Mouse (Mus musculus) hindlimb bud, embryonic 11.5 days (tissue): ENCODE measurements at regions not wholly inside any gene's neighbourhood (a gene's known extent, or its start where the extent isn't known, plus 50 kb on each side); places are given as distances from the start of the nearest gene placed in this dataset.

Source experiments
- DNase-seq: peaks from one replicate; pipeline ENCODE4 v3.0.0-alpha.2; 2012; ENCODE audit warnings: low read depth, low spot score; ENCODE audit errors: extremely low spot score

DNA sequence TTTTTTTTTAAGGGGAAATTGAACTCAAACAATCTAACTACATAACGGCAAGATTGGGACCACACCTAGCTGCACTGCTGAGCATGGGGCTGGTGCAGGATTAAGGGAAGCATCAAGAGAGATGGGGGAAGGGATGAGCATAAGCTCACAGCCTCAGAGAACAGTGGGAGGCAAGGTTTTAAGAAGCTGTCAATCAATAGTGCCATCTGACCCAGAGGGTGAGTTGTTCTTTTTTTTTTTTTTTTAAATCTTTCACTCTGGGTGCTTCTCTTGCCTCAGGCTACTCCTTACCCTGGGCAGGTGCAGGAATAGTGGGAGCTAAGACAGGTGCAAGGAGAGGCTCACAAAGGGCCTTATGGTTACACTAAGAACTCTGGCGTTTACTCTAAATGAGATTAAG lies 176.9 kb upstream of the Klf7 start:
- no peak for DNase-seq

DNA sequence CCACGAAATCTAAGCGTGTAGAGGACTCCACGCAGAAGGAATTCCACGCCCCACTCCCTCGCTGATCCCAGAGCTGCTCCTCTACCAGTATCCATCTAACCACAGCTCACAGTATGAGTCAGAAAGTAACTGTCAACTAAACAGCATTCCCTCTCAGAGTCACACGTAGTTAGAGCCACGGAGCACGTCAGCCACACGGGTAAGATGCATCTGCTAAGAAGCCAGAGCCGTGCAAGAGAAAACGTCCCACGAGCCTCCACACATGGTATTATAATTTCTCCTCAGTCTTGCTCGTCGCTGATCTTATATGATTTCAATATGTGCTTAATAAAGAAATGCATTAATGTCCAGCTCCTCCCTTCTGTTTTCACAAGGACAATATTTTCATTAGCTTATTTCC lies 176.1 kb upstream of the Klf7 start:
- DNase-seq = no peak

DNA sequence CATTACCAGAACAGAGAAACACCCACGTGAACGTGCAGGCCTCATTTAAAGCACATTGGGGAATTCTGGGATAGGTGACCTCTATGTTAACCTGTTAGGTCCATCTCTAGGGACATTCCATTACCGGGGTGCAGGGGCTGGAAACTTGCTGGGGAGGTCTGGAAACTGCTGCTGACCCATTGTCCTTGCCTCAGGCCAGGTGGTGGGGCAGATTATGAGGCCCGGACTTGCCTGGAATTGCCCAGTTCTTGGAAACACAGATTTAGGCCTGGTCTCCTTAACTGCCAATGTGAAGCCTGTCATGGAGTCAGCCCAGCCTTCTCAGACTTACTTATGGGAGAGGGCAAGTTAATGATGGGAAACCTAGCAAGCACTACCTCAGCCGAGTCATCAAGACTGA lies 175.3 kb upstream of the Klf7 start:
- DNase-seq = no peak

DNA sequence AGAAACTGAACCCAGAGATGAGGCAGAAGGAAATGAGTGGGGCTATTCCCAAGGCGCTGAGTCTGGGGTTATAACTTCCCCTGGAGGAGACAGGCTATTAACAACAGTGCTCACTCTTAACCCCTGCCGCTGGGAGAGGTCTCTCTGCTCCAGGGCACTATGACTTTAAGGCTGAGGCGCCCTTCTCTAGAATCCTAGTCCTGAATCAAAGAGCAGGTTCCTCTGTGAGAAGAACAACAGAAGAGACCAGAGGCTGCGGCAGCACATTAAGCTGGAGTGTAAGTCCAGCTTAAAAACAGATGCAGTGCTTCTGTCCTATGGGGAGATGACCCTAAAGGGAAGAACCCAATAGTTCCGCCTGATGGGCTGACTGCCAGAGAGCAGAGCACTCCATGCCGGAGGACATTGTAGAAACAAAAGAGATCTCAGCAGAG lies 173.4 kb upstream of the Klf7 start:
- no peak for DNase-seq

DNA sequence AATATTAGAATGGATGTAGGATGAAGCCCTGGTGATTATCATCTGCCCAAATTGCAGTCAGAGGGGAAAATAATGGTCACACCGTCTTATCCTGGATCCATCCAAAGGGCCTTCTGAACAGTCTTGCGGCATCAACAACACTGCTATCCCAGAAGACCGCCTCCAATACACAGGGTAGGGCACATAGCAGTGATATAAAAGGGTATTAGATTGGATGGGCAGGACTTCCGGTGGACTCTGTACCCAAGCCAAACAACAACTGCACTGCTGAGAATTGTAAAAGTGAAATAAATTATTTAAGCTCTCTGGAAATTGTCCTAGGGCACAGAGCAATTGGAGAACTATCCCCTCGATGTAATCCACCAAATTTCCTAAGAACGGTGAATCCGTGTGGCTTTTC lies 173.0 kb upstream of the Klf7 start:
- no peak for DNase-seq

DNA sequence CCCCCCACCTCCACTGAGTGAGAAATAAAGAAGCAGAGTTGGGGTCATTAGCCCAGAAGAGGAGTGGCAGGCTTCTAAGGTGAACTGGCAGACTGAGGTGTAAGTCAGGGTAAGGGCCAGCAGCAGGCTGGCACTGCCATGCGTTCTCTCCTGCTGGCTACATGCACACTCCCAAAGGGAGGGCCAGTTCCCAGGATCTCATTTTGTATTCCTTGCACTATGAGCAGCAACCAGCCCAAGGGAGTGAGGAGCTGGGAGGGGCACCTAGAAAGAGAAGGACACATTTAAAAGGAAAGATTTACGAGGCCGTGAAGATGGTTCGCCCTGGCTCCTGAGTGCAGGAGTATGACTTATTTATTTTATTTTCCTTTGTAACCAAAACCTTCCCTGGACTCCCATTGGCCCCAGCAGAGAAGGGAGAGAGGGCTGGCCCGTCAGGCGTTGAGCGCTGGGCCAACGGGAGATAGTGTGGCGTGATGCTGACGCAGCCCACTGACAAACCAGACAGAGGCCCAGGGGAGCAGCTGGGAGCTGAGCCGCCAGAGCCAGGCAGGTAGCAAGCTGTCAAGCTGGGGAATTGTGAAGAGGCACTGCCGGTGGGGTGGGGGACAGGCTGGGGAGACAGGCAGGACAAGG lies 166.8 kb upstream of the Klf7 start:
- DNase-seq = no peak

DNA sequence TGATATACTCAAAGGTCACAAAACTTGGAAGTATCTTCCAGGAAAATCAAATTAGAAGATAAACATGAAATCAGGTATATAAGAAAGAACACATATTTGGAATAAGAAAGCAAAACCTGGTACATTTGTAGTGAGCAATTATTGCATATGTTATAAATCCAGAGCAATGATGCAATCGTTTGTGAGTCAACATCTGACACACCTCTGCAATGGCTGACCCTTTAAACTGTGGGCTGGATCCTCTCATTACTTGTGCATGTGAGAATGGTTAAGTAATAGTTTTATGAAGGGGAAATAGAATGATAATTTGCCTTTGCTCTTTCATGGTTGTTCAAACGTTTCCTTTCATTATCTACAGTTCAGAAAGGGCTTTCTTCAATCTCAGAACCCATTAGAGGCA lies 165.0 kb upstream of the Klf7 start:
- no peak for DNase-seq

DNA sequence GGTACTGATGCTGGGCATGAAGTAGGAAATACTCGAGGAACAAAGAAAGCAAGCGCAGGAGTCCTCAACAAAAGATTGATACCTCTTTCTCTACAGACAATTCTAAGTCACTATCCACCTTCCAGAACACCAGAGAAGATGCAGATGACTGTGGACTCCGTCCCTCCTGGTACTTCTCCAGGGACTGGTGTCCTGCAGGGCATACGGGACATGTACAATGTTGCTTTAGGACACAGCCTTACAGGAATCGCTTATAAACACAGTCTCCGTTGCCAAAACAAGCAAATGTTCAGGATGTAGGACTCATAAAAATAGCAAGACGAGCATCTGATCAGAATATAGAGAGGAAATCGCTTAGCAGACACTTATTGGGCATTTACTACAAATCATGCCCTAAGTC lies 162.6 kb upstream of the Klf7 start:
- DNase-seq = no peak

DNA sequence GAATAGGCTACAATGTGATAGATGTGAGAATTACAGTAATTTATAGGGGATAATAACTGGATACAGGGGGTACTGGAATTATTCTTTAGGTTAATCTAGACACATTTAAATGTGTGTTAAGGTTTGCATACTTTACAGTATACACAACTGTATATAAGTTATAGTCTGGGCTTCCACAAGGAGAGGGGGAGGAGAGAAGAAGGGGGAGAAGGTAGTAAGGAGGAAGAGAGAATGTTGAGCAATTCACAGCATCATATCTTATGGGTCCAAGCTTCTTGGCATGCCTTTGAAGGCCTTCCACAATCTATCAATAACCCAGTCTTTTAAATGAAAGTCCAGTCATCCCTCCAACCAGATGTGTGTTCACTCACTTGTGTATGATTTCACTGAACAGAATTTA lies 153.8 kb upstream of the Klf7 start:
- DNase-seq = no peak

DNA sequence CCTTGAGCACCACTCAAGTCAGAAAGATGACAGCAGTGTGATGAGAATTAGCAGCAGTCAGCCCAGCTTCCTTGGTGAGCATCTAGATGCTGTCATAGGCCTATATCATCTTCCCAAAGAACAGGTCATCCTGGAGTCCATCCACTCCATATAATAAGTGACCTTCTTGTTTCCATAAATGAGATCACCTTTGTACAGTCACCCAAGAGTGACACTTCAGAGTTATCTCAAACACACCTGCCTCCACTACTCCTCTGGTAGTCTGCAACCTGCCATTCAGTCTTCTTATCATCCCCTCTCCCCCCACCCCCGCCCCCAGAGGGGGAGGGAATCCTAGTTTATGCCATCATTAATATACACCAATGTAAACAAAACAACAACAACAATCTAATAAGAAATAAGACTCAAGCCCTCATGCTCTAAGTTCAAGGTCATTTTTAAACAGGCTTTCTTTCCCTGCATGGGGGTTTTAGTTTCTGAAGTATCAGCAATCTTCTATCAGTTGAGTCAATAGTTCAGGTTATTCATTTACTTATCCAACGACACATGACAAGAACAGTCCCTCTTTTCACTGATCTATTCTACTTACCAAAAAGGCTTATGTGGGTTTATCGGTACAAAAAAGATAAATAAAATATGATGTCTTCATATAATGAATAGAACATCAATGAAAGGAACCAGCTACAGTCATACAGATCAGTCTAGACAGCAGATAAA lies 153.2 kb upstream of the Klf7 start:
- DNase-seq = no peak

DNA sequence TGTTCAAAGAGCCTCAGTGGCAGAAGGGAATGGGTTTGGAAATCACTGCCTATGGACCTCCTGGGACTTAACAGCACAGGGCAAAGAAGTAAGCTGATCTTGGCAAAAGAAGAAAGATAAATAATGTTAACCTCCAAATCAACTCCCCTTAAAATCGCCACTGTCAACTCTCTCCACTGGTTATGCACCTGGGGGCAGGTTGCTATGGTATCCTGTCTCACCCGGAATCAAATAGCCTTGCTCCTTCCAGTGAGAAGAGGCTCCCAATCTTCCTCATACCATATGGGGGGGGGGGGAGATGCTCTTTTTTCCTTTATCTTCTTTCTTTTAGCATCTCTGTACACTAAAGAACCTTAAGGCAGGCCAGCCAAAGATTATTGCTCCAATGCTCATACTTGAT lies 135.2 kb upstream of the Klf7 start:
- DNase-seq = no peak

DNA sequence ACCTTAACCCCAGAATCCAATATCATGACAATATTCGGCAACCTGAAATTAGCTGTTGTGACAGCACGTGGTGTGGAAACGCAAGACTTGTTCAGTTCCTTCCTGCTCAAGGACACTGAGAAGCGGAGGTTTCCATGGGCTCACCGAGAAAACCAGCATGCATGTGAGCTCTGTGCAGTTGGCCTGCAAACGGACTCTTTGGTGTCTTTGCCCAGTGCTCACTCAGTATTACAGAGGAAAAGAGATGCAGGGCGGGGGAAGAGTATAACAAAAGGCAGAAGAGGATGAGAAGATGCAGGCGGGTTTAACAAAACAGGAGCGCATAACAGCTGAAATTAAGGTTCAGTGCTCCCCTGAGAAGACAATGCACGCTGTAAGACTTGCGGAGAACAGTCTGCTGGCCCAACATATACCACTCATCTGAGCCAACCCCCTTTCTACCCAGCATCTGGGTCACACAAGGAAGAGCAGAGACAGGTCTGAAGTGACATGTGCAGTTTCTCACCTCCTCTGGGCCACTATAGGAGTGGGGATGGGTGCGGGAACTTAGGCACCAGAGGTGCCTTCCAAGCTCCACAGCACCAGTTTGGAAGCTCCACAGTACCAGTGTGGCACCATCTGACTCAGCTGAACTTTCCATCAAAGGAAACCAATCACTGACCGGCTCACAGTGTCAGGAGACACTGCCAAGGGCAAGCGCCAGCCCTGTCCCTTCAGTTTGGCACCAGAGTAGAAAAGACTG lies 133.6 kb upstream of the Klf7 start:
- DNase-seq = no peak

DNA sequence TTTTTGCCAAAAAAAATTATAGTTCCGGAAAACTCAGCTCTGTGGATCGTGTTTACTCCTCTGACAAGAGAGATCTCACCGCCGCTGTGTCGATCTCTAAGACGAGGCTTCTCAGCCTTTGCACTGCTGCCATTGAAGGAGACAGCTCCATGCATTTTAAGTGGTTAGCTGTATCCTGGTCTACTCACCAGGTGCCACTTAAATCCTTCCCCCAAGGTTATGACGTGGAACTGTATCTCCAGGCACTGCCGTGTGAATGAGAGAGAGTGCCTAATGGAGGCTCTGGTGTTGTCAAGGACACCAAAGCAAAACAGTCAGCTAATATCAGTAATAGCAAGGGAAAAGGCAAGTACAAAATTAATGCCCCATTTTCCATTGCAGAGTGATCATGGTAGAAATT lies 132.6 kb upstream of the Klf7 start:
- no peak for DNase-seq

DNA sequence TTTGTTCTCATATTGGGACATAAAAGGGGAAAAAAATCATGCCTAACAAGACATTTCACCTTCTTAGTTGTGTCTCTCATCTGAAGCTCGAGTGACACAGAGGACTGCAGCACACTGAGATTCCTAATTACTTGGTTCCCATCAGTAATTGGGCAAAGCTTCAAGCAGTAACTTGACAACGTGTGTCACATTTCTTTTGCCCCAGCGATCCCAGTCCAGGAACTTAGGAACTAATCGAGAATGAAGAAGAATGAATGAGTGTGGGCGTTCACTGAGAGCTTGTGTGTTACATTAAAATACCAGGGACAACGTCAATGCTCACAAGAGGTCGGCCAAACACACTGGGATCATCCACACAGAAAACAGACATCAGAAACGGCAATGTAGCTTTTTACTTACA lies 131.9 kb upstream of the Klf7 start:
- no peak for DNase-seq

DNA sequence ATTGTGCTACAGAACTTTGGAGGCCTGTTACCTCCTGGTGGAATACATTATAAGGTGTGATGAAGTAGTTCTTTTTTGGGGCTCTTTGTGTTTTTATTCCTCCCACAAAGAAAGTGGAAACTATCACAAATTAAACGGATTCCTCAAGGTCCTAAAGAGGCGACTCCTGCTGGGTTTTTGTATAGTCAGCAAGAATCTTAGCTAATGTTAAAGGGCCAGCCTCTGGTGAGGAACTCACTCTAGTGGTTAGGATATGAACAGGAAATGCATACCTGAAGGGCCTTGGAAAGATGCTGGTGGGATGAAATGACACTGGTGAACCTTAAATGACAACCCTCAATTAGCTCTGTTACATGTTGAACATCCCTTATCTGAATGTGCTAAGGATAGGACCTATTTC lies 120.3 kb upstream of the Klf7 start:
- no peak for DNase-seq

DNA sequence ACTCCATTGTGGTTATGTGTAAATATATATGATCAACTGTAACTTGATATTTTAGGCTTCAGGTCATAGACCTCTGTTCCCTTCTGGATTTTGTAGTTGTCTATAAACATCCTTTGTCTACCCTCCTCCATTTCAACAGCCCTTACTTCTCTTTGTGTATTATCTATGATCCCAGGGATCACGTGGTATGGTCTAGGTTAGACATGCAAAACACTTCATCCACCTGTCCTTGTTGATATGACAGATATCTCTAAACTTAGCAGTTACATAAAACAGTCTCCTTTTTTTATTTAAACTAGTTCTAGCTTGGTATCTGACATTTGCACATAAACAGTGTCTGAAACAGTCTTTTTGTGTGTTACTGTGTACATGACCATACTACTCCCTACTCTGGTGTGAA lies 107.6 kb upstream of the Klf7 start:
- no peak for DNase-seq

DNA sequence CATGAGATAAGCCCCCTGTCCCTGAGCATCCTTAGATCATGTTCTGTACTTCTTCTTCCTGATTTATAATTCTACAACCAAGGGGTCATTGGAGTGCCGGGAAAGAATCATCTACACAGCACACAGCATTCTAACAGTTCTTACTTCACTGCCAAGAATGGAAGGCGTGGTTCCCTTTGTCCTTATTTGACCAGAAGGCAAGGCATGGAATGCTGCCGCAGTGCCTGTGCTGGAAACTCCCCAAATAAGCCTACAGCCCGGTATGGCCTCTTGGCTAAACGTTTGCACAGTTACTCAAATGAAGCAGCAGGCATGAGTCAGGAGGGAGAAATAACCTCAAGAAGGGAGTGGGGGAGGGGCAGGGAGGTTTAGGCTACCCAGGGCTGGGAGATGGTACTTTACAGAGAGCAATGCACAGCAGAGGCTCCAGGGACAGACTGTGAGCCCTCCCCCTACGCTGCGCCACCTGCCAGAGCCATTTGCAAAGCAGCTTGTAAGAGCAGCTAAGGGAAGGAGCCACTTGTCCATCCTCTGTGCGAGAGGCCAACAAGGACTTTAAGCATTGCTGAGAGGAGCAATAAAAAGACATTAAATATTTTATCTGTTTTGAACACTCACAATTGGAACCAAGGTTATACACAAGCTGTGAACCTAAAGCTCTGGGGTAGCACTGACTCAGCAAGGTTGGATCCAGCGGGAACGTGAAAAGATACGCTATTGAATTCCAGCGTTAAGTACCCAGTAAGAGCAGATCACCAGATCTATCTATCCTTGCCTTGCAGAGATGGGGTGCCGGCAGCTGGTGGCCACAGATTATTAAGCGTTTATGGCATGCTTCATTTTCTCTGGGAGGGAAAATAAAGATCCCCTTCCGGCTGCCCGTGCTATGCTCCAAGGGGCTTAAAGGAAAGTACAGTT lies 104.2 kb upstream of the Klf7 start:
- DNase-seq = no peak

DNA sequence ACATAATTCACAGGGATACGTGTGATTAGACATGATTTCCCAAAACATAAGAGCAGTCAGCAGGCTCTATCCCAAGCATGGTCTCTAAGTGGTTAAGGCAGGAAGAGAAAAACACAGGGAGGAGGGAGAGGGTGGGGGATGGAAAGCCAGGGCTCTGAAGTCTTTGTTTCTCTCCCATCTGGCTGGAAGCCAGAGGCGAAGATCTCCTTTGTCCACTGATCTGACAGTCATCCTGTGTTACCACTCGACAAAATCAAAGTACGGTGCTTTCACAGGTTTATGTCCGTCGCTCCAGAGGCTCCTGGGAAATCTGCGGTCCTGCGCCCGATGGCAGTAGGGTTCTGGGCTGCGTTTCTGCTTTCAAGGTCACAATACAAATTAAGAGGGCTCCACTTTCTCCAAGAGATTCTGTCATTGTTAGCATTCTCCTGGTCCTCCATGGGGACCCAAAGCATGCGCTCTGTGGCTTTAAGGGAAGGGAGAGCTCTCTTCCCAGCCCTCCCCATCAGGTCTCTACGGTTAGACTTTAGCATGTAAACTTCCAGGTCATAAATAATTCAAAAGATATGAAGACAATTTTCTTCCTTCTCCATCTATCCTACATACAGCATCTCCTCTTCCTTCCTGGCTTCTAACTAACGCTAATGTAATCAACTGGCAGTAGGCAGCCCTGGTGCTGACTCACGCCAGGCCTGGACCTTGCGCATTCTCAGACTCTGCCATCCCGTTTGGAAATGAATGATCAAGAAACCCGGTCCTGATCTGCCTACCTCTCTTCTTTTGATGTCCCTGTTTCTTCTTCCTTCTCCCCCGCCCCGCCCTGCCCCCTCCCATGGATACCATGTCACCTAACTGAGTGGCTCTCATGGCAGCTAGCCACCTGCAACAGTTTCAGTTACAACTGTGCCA lies 102.0 kb upstream of the Klf7 start:
- DNase-seq = no peak

DNA sequence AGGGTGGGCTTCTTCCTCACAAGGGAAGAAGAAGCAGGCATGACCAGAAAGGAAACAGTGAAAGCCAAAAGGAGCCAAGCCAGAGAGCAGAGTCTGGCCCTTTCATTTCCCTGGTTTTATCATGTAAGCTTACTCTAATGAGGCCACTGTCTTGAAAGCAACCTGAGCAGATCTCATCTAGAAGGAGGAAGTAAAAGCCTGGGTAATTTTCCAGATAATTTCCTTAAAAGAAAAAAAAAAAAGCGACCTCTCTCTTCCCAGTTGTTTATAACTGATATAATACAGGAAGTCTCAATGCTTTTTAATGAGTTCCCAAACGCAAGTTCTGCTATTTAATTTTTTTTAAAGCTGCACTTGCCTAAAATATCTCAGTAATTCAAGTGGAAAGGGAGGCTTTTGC lies 100.4 kb upstream of the Klf7 start:
- no peak for DNase-seq

DNA sequence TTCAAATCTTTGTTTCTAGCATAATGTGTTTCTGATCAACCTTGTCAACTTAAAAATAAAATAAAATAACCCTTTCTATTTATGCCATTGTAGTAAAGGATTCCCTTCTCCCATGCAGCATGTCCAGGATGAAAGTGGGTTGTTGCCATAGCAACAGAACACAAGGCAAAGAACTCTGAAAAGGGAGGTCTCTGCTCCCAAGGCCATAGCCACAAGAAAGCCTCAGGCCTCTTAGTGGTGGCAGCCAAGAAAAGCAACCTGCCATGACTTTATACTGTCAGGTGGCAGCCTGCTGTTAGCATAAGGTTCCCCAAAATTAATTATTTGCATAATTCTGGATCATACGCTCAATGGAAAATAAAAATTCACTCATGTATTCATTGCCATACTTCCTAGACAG lies 98.4 kb upstream of the Klf7 start:
- DNase-seq = no peak
